Mouse (Mus musculus) hindlimb bud, embryonic 11.5 days (tissue): ENCODE results near the gene Spats2.
"Not testable (repeated sequence)": the region's sequence is repeated elsewhere in the genome, so short reads cannot be mapped to it uniquely, and the experiment has no call there.

Experiments used
- DNase-seq: peaks from one replicate; pipeline ENCODE4 v3.0.0-alpha.2; 2012; ENCODE audit warnings: low read depth, low spot score; ENCODE audit errors: extremely low spot score

The Spats2 gene

DNA sequence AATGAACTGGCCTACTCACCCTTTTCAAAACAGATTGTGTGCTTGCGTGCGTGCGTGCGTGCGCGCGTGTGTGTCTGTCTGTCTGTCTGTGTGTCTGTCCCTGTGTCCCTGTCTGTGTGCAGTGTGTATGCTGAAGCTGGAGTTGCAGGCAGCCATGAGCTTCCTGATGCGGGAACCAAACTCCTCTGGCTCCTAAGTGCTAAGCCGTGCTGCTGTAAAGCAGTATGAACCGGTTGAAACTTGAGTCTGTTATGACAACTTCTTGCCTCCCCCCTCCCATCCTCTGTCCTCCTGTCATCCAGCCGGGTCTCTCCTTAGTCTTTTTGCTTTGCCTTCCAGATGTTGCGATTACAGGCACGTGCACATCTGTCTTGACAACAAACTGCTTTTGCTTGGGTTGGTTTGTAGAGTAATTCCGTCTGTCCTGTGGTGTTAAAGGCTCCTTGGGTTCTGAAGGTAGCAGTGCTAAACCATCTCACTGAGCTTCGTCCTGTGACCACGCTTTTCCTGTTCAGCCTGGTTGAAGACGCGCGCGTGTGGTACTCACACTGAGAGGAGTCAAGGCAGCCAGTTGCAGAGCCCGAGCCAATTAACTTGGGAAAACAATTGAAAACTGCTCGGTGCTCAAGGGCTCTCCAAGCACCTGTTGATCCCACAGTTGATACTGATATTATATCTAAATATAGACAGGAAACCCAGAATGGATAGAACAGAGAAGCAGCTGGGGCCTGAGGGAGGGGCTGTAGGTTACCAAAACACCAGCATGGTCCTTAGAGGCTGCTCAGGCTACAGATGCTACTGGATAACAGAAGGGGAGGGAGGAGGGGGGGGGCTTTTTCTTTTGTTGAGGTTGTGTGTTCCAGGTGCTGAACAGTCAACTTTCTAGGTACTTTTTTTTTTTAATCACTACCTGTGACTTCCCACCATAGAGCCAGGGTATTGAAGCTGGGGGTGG lies 4.5 kb downstream of the Spats2 start:
- DNase-seq: no peak

DNA sequence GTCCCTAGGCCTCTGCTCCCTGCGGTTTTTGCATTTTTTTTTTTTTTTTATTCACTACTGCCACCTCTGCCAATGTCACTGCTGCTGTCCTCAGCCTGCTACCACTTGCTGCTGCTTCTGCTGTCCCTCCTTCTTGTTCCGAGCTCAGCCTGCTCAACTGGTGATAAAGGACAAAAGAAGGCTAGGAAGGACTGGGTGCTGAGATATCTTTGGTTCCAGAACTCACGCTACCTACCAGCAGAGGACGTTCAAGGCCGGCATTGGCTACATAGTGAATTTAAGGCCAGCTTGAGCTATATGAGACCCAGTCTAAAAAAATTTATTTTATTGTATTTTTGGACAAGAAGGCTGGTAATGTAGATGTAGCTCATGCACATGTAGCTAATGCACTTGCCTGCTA lies 12.7 kb downstream of the Spats2 start:
- no peak for DNase-seq

DNA sequence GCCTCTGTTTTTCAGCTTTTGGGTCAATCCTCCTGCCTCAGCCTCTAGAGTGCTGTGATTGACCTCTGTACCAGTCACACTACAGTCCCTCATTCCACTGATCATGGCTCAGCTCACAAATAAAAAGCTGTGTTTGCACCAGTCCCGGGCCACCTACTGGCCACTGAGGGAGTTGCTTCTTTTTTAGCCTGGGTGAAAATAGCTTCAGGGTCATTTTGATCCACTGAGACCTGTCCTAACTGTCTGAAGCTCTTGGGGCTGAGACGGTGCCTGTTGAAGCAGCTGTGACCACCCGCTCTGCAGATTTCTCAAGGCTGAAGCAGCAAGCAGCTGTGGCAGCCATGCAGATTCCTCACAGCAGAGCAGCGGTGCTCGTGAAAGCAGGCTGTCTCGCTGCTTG lies 14.0 kb downstream of the Spats2 start:
- DNase-seq: no peak

DNA sequence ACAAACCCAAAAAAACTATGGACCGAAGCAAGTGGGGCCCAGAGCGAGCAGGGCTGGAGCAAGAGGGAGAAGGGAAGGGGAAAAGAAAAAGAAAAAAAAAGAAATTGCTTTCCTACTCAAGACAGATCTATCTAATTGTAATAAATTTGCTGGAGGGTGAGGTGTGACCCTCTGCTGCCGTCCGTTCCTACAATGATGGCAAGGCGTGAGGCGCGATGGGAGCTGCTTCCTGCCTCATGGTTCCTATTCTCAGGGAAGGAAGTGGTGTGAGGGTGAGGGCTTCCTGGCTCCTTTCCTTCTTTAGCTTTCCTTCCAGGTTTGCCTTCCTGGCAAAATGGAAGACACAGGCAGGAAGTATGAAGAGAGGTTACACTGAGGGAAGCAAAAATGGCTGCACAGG lies 24.8 kb downstream of the Spats2 start:
- DNase-seq: no peak

DNA sequence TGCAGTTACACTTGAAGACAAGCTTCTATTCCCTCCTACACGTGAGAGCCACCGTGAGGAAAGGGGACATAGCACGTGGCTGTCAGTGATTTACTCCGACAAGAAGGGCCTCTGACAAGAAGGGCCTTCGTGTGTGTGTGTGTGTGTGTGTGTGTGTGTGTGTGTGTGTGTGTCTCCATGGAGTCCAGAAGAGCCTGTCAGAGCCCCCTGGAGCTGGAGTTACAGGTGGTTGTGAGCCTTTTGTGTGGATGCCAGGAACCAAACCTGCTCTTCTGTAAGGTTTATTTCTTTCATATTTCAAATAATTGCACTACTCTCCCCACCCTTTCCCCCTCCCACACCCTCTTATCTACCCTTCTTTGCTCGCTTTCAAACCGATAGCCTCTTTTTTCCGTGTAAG lies 25.6 kb downstream of the Spats2 start:
- DNase-seq: no peak

DNA sequence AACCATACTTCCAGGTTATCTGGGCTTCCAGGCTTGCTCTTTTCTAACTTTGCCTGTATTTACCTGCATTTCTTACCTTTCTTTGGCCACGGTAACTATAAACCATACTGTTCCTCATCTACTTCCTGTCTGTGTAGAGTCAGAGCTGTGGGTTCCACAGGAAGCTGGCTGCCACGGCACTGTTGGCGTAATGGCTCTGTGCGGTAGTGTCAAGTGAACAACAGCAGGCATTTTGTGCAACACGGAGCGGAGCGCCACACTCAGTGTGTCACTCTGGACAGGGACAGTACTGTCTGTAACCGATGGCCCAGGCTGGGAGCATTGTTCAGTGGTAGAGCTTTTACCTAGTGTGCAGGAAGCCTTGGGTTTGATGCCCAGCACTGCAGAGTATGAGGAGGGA lies 27.8 kb downstream of the Spats2 start:
- no peak for DNase-seq

DNA sequence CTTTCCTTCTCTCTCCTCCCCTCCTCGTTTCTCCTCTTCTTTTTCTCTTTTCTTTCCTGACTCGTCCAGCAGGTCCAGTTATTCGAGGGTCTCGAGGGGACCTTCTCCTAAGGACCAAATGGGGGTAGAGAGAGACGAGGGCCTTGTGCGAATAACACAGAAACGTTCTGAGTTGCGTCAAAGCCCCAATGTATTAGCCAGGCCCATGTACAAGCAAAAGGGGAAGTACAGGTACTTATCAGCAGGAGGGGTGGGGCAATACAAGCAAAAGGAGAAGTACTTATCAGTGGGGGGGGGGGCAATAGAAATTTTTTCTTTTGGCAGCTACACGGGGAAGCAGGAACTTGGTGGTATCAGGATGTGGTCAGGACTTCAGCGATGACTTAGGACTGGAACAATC lies 28.8 kb downstream of the Spats2 start:
- not testable (repeated sequence) for DNase-seq

DNA sequence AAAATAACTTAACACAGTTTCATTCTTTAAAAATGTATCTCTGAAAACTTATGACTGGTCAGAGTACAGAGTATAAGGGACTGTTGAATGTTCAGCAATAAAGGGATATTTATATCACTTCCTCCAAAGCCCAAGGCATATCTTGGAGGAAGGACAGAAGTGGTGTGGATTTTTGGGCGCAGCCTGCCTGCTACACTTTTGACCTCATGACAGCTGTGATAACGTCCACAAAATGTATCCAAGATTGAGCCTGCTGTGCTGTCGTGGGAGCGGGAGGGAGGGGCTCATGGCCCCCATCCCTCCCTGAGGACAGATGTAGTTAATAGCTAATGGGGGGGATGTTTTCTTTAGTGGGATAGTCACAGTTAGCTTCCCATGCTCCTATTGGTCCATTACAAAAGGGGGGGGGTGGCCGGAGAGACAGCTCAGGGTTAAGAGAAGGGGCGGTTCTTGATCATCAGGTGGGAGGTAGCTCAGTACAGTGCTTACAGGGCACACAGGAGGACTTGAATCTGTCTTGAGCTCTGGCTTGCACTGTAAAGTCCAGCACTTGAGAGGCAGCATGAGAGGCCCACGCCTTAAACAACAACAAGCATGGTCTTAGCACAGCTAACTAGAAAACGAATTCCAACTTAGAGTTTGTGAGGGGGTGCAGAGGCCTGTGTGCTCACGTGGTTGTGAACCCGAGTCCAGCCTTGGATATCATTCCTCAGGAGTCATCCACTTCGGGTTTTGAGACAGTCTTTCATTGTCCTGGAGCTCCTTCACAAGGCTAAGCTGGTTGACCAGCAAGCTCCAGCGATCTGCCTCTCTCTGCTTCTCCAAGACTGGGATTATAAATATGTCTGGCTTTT lies 38.0 kb downstream of the Spats2 start:
- no peak for DNase-seq

DNA sequence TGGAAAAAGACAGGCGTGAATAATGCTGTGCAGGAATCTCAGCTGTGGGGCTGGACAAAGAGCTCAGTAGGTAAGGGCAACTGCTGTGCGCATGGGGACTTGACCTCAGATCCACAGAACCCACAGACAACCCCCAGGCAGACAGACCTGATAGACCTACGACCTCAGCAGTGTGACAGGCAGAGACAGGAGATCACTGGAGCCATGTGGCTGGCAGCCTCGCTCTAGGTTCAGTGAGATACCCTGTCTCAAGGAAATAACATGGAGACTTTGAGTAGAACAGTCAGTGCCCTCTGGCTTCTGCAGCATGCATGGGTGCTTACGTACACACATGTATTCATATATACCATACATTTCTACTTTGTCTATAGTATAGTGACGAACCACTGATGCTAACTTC lies 46.4 kb downstream of the Spats2 start:
- no peak for DNase-seq

DNA sequence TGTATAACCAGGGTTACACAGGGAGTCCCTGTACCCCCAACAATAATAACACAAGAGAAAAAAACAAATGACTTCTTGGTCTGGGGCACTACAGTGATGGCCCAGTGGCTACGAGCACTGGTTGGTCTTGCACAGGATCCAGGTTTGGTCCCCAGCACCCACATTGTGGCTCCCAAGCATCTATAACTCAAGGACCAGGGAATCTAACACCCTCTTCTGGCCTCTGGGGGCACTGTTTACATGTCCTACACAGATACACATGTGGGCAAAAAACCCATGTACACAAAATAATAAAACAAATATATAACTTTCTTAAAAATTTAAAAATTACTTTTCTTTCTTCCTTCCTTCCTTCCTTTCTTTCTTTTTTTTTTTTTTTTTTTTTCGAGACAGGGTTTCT lies 53.9 kb downstream of the Spats2 start:
- no peak for DNase-seq

DNA sequence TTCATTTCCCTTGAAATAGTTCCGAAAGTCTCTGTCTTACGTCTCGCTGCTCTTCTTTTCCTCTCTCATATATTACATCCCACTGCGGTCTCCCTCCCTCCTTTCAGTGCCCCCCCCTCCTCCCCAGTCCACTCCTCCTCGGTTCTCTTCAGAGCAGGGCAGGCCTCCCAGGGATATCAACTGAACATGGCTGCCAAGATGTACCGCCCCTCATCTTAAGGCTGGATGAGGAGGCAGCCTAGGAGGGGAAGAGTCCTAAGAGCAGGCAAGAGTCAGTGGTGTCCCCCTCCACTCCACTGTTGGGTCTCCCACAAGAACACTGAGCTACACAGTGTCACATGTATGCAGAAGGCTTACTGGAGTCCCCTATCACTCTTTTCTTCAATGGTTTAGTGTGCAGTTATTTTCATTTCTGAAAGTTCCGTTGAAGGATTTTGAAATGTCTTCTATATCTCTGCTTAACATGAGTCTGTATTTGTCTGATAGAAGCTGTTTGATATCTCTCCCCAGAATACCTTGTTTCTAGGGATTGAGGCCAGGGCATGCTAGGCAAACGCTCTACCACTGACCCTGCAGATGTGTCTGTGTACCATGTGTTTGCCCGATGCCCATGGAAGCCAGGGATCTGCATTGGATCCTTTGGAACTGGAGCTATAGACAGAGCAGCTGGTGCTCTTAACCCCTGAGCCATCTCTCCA lies 58.6 kb downstream of the Spats2 start:
- DNase-seq: no peak

DNA sequence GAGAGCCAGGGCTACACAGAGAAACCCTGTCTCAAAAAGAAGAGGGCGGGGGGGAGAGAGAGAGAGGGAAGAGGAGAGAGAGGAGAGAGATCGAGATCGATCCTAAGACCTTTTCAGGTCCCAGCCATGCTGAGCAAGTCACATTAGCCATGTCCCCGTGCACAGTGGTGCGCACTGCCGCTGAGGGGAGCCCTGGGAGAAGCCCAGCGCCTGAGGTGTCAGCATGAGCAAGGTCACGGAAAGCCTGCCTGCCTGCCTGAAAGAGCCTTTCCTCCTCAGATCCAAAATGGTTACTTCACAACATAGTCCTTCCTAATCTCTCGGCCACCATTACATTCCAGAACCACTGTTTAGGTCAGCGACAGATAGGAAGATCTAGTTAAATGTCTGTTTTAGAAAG lies 68.6 kb downstream of the Spats2 start:
- no peak for DNase-seq

DNA sequence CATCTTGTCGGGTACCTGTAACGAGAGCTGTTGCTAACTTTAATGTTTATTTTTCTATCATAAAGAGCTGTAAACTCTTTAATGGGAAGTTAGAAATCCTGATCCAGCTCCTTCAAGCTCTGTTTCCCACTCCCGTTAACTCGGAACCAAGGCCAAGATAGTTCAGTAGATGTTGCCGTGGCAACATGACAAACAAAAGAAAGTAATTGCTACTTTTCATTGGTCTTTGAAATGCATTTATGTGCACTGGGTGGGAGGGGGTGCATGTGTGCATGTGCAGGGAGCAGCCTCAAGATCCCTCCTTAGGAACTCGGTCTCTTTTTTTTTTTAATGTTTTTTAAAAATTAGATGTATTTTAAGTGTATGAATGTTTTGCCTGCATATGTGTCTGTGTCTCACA lies 69.3 kb downstream of the Spats2 start:
- DNase-seq: no peak

DNA sequence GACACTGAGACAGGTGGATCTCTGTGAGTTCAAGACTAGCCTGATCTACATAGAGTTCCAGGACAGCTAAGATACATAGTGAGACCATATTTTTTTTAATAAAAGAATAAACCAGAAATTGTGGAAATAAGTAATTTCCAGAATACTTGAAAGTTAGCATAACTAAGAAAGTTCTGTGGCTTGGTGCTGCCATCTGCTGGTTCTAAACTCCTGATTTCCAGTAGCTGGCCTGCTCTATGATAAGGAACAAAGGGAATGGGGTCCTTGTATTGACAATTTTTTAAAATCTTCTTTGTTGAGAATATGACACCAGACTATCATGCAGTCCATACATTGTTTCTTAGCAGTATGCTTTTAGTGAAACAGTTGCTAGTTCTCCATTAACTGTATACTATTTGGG lies 73.0 kb downstream of the Spats2 start:
- DNase-seq: no peak

DNA sequence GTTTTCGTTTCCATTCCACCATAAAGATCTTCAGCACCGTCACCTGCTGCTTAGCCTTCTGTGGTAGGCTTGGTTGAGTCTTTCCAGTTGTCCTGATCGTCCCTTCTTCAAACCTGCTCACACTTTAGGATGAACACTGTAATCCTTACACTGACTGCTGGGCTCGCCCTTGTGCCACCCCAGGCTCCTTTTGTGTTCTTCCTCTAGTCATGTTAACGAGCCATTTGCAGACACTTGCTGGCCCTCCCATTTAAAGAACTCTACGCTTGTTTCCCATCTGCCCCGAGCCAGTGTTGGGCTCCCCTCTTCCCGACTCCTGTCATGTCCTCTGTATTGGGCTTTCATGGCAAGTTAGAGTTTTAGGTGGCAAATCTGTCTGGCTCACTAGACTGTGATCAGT lies 80.2 kb downstream of the Spats2 start:
- no peak for DNase-seq

DNA sequence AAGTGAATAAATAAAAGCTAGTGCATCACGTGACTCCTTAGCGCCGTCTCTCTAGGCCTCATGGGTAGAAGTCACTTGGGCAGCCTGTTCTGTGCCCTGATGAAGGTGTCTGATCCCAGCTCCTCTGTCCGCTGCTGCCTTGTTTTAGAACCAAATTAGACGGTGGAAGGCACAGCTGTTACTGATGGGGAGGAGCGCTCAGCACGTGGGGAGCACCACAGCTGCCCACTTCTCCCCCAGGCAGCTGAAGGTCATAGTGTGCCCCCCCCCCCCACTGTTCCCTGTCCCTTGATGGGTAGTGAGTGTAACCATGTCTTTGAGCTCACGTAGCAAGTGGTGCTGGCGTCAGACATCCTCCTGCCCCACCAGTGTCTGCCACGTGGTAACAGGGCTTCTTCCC lies 87.5 kb downstream of the Spats2 start:
- no peak for DNase-seq

DNA sequence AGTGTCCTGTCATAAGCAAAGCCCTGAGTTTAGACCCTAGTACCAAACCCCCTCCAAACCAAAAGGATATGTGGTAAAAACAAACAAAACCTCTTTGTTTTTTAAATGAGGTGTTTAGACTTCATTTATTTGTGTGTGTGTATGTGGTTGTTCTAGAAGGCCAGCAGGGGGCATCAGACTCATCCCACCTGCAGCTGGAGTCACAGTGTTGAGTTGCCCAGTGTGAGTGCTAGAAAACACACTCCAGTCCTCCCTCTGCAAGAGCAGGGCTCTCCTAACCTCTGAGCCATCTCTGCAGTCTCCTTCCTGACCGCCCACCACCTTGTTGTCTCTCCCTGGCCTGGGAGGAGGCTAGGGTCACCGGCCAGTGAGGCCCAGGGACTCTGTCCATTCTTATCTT lies 89.2 kb downstream of the Spats2 start:
- no peak for DNase-seq

DNA sequence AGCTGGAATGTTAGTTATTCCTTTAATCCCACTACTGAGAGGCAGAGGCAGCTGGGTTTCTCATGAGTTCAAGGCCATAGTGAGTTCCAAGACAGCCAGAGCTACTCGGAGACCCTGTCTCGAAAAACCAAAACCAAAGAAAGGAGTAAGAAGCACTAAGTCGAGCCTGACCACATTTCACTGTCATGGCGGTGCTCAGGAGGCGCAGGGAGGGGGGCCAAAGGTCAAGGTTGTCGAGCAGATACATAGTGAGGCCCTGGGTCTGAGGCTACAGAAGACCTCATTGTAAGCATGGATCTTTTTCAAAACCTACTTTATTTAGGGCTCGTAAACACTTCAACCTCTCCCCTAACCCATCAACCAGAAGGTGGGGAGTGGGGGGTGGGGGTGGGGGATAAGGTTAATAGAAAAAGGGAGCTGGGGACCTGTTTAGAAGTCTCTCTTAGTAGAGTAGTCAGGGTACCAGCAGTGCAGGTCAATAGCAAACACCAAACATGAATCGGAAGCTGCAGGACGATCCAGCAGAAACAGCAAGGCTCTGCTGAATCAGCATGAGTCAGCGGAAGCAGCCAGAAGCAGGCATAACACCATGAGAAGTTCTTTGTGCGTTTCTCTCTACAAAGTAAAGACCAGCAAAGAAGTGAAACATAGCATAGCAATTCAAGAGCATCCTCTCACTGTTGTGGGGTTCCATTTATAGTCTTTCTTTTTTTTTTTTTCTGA lies 90.2 kb downstream of the Spats2 start:
- no peak for DNase-seq

DNA sequence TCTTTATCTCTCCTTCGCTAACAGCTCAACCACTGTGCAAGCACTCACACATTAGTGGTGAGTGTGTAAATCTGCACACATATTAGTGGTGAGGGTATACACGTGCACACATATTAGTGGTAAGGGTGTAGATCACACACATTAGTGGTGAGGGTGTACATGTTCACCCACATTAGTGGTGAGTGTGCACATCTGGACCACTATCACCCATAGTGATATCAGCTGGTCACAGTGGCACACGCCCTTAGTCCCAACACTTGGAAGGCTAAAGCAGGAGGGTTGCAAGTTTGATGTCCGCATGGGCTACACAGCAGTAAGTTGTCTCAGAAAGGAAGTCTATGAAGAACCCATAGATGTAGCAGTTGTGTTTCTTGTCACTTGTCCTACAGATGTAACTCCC lies 91.9 kb downstream of the Spats2 start:
- DNase-seq: no peak

DNA sequence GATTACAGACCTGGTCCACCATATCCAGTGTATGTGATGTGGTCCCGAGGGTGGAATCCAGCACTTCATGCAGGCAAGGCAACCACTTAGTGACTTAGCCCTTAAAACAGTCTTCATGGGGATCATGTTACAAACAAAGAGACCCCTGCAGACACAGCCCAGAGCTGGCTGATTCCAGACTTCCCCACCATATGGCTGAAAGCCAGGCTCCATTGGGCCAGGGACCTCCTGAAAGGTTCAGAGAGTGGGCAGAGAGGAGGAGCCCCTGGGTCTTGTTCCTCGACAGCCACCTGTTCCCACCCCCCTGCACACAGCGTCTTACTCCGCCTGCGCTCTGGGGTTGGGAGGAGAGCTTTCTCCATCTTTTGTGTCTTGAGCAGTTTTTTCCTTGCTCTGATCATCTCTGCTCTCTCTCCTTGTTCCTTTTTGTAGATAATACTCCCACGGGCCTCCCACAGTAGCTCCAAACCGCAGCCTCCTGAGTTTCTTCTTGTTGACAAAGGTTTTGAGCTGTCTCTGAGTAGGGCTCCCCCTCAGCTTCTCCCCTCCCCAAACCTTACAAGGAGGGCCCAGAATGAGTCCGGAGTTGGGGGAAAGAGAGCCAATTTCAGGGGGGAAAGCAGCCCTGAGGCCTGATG lies 95.7 kb downstream of the Spats2 start:
- peak; percentile 33 for DNase-seq
